Mouse (Mus musculus) ES-Bruce4 (cell line): ENCODE data around the gene B3gnt4.

ENCODE experiments used
- EP300 ChIP-seq: IDR thresholded peaks from 2 replicates; pipeline ENCODE4 v1.6.1; 2011; ENCODE audit warnings: low read depth, low read length; ENCODE audit not compliant: insufficient read depth
- POLR2A ChIP-seq: IDR thresholded peaks from one replicate; pipeline ENCODE4 v1.8.1; 2011; ENCODE audit warnings: low read length; ENCODE audit not compliant: insufficient read depth

DNA sequence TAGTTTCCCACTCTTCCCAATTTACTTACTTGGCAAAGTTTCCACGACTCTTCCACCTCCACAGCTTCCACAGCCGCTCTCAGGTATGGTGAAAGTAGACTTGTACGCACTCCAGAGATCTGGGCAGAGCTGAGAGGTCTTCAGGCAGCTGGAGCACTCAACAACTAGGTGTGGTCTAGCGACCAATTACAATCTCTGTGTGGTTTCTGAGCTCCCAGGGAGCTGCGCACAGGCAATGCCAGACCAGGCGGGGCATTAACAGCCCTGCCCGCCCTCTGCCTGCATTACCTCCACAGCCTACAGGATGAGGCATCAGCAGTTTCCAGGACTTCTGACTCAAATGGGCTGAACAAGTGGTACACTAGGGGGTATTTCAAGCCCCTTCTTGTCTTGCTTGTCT, 15.0 kb downstream of the B3gnt4 start, which contains the start of gene Gm49027:
- TF ChIP-seq EP300, result no peak
- TF ChIP-seq POLR2A, result no peak
